Mouse (Mus musculus): ENCODE data around the gene Teddm1b. TPM values are rescaled to one million over a fixed set of nuclear protein-coding genes. Genes with fewer than 3 reads are reported as not detected.
"Not testable (repeated sequence)": the region's sequence is repeated elsewhere in the genome, so short reads cannot be mapped to it uniquely, and the experiment has no call there.

The Teddm1b gene
- polyA plus RNA-seq (2012), result not detected in 2 replicates

GRCm38 (mm10) chr1:153874045-153874444 is at the start of gene Teddm1b:
Gene Teddm1b (plus strand): TSS chr1:153874345.
- Histone ChIP-seq H3K27me3 (ENCODE audit: control insufficient read depth) (no peaks in the 10 kb centered on the region), H3K9me3 (ENCODE audit: control insufficient read depth, low read length) (no peaks in the 10 kb centered on the region), H3K4me1 (ENCODE audit: control insufficient read depth) (no peaks in the 10 kb centered on the region), H3K4me3 (replicated peaks) (no peak within 1 kb of the TSS), H3K36me3 (ENCODE audit: control insufficient read depth) (no peaks in the 10 kb centered on the region)
- TF ChIP-seq GATA1 (IDR thresholded peaks at IDR 0.05; ENCODE audit: low read length) (no peak), TAL1 (IDR thresholded peaks at IDR 0.05; ENCODE audit: low read length) (no peak)

DNA sequence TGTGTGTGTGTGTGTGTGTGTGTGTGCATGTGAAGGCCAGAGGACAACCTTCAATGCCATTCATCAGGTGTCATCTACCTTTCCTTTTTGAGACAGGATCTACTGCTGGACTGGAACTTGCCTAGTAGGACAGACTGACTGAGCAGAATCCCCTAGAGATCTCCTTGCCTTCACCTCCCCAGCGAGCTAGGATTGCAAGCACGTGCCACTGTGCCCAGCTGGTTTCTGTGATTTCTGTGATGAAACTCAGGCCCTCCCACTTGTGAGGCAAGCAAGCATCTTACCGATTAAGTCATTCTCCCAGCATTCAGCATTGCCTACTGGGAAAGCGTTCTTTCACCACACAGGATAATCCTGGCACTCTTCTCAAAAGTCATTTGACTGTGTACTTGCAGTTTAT is 43.4 kb upstream of the Teddm1b start:
- no peaks in the 10 kb centered on the region for H3K4me1 ChIP-seq (ENCODE audit: control insufficient read depth)
- TF ChIP-seq TAL1 (IDR thresholded peaks at IDR 0.05; ENCODE audit: low read length), result no peak
- TF ChIP-seq GATA1 (IDR thresholded peaks at IDR 0.05; ENCODE audit: low read length), result no peak
- H3K4me3 ChIP-seq (replicated peaks), result no peak overlapping the region
- H3K9me3 ChIP-seq (ENCODE audit: control insufficient read depth, low read length), result no peaks in the 10 kb centered on the region
- no peaks in the 10 kb centered on the region for H3K27me3 ChIP-seq (ENCODE audit: control insufficient read depth)
- H3K36me3 ChIP-seq (ENCODE audit: control insufficient read depth), result no peaks in the 10 kb centered on the region

- no peak overlapping the region for H3K4me3 ChIP-seq (replicated peaks)
- H3K36me3 ChIP-seq (ENCODE audit: control insufficient read depth), result no peaks in the 10 kb centered on the region
- H3K27me3 ChIP-seq (ENCODE audit: control insufficient read depth), result no peaks in the 10 kb centered on the region
- no peaks in the 10 kb centered on the region for H3K9me3 ChIP-seq (ENCODE audit: control insufficient read depth, low read length)
- no peak for TF ChIP-seq TAL1 (IDR thresholded peaks at IDR 0.05; ENCODE audit: low read length)
- no peak for TF ChIP-seq GATA1 (IDR thresholded peaks at IDR 0.05; ENCODE audit: low read length)
- no peaks in the 10 kb centered on the region for H3K4me1 ChIP-seq (ENCODE audit: control insufficient read depth)
Measured at GRCm38 (mm10) chr1:153836036-153836435, 38.1 kb upstream of the Teddm1b start.

- Histone ChIP-seq H3K4me3 (replicated peaks) (no peak overlapping the region), H3K36me3 (ENCODE audit: control insufficient read depth) (no peaks in the 10 kb centered on the region), H3K4me1 (ENCODE audit: control insufficient read depth) (no peaks in the 10 kb centered on the region), H3K27me3 (ENCODE audit: control insufficient read depth) (no peaks in the 10 kb centered on the region), H3K9me3 (ENCODE audit: control insufficient read depth, low read length) (no peaks in the 10 kb centered on the region)
- TF ChIP-seq GATA1 (IDR thresholded peaks at IDR 0.05; ENCODE audit: low read length) (no peak), TAL1 (IDR thresholded peaks at IDR 0.05; ENCODE audit: low read length) (no peak)
Measured at GRCm38 (mm10) chr1:153842121-153842740, 31.9 kb upstream of the Teddm1b start.

DNA sequence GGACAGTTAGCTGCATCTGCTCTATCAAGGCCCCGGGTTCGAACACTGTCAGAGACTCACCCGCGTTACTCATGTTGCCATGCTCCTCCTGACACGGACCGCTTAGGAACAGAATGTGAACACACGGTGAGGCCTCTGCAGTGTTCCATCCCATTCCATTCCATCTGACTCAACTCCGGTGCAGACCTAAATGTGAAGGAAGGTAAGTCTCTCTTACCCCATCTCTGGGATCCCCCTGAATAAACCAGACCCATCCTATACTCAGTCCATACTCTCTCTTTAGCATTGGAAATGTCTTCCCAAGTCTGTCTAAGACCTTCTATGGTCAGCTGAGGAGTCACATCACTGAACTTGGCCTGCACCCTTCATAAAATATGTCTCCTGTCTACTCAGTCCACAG is 30.1 kb upstream of the Teddm1b start, which contains the start of gene Rgsl1:
Gene Rgsl1, minus strand, starts transcription at position 101 of the 400 bp plus-strand sequence.
- Histone ChIP-seq H3K4me3 (replicated peaks) (no peak within 1 kb of the TSS), H3K4me1 (ENCODE audit: control insufficient read depth) (no peaks in the 10 kb centered on the region), H3K36me3 (ENCODE audit: control insufficient read depth) (no peaks in the 10 kb centered on the region), H3K27me3 (ENCODE audit: control insufficient read depth) (no peaks in the 10 kb centered on the region), H3K9me3 (ENCODE audit: control insufficient read depth, low read length) (no peaks in the 10 kb centered on the region)
- TF ChIP-seq TAL1 (IDR thresholded peaks at IDR 0.05; ENCODE audit: low read length) (no peak), GATA1 (IDR thresholded peaks at IDR 0.05; ENCODE audit: low read length) (no peak)

DNA sequence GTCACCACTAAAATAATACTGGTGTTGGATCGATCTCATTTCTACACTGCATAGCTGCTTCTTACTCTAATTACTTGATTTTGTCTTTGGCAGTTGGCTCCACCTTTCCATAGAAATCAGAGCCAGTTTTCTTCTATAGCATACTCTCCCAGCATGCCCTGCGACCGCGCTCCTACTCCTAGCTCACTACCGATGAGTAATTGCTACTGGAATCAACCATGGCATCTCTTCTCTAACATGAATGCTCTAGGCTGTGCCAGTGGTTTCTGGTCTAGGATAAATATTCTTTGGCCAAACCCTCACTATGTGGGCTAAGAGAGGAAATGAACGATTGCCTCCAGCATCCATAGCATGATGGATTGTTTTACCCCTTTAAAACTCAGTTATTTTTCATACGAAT is 27.7 kb upstream of the Teddm1b start:
- Histone ChIP-seq H3K4me3 (replicated peaks) (no peak overlapping the region), H3K4me1 (ENCODE audit: control insufficient read depth) (no peaks in the 10 kb centered on the region), H3K27me3 (ENCODE audit: control insufficient read depth) (no peaks in the 10 kb centered on the region), H3K9me3 (ENCODE audit: control insufficient read depth, low read length) (no peaks in the 10 kb centered on the region), H3K36me3 (ENCODE audit: control insufficient read depth) (no peaks in the 10 kb centered on the region)
- no peak for TF ChIP-seq TAL1 (IDR thresholded peaks at IDR 0.05; ENCODE audit: low read length)
- no peak for TF ChIP-seq GATA1 (IDR thresholded peaks at IDR 0.05; ENCODE audit: low read length)

GRCm38 (mm10) chr1:153846867-153847266 is 27.3 kb upstream of the Teddm1b start:
- Histone ChIP-seq H3K9me3 (ENCODE audit: control insufficient read depth, low read length) (no peaks in the 10 kb centered on the region), H3K27me3 (ENCODE audit: control insufficient read depth) (no peaks in the 10 kb centered on the region), H3K36me3 (ENCODE audit: control insufficient read depth) (no peaks in the 10 kb centered on the region), H3K4me1 (ENCODE audit: control insufficient read depth) (no peaks in the 10 kb centered on the region), H3K4me3 (replicated peaks) (no peak overlapping the region)
- TF ChIP-seq TAL1 (IDR thresholded peaks at IDR 0.05; ENCODE audit: low read length) (no peak), GATA1 (IDR thresholded peaks at IDR 0.05; ENCODE audit: low read length) (no peak)

DNA sequence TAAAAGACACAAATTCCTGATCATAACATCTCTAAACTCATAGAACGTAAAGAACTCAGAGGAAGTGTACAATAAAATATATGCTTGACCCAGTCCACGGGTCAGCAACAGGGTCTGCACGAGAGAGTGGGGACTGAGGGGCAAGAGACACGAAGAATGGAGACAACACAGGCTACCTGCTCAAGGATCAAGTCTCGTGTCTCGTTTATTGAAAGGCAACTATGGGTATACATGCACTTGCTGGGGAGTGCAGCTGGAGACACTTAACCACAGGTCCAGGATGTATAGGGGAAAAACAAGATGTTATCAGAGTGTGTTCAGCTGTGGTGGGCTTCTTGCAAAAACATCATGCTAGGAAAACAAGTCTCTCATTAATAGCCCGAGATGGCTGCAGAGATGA is 21.4 kb upstream of the Teddm1b start:
- H3K9me3 ChIP-seq (ENCODE audit: control insufficient read depth, low read length); H3K4me1 ChIP-seq (ENCODE audit: control insufficient read depth); H3K36me3 ChIP-seq (ENCODE audit: control insufficient read depth); H3K4me3 ChIP-seq (replicated peaks); H3K27me3 ChIP-seq (ENCODE audit: control insufficient read depth): not testable (repeated sequence)

DNA sequence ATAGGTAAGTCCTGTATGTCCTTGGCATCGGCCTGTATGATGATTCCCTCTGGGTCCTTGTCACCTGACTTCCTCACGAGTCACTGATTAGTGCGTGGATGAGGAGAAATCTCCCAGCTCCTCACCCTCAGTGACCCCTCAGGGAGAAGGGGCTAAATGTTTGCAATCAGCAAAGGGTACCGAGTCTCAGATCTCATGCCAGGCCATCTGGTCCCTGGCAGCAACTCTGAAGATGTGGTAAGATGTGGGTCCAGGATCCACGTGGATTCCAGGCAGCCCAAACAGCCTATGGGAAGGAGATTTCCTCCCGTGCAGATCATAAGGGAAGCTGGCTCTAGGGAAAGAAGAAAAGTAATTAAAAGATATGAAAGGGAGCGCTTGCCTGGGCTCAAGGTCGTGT is 18.2 kb upstream of the Teddm1b start:
- no peaks in the 10 kb centered on the region for H3K27me3 ChIP-seq (ENCODE audit: control insufficient read depth)
- H3K36me3 ChIP-seq (ENCODE audit: control insufficient read depth), result no peaks in the 10 kb centered on the region
- TF ChIP-seq TAL1 (IDR thresholded peaks at IDR 0.05; ENCODE audit: low read length), result no peak
- no peak for TF ChIP-seq GATA1 (IDR thresholded peaks at IDR 0.05; ENCODE audit: low read length)
- H3K4me3 ChIP-seq (replicated peaks), result no peak overlapping the region
- H3K4me1 ChIP-seq (ENCODE audit: control insufficient read depth), result no peaks in the 10 kb centered on the region
- H3K9me3 ChIP-seq (ENCODE audit: control insufficient read depth, low read length), result no peaks in the 10 kb centered on the region

DNA sequence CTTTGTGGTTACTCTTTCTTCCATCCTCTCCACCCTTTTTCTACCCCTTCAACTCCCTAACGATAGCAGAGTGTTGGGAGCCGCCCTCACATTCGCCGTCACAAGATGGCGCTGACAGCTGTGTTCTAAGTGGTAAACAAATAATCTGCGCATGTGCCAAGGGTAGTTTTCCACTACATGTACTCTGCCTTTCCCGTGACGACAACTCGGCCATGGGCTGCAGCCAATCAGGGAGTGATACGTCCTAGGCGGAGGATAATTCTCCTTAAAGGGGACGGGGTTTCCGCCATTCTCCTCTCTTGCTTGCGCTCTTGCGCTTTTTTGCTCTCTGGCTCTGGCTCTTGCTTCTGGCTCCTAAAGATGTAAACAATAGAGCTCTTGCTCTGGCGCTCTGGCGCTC is 6.2 kb downstream of the Teddm1b start:
- not testable (repeated sequence) for H3K9me3 ChIP-seq (ENCODE audit: control insufficient read depth, low read length); H3K36me3 ChIP-seq (ENCODE audit: control insufficient read depth); H3K27me3 ChIP-seq (ENCODE audit: control insufficient read depth); H3K4me3 ChIP-seq (replicated peaks); H3K4me1 ChIP-seq (ENCODE audit: control insufficient read depth)
